Mouse (Mus musculus): ENCODE data around the gene Mcur1. TPM values are rescaled to one million over a fixed set of nuclear protein-coding genes. Genes with fewer than 3 reads are reported as not detected.

Mcur1 gene
- polyA plus RNA-seq, 1 experiment from 2014 or later, result 8.4 TPM

GRCm38 (mm10) chr13:43495645-43496044 is 64.3 kb downstream of the Mcur1 start:
- H3K4me1 ChIP-seq (replicated peaks), result peaks cover 11% of the 10 kb centered on the region
- ATAC-seq (ENCODE audit: low FRiP score), result no peak
- no peaks in the 10 kb centered on the region for H3K9me3 ChIP-seq
- H3K4me2 ChIP-seq, result no peak overlapping the region
- H3K4me3 ChIP-seq, result no peak overlapping the region
- no peaks in the 10 kb centered on the region for H3K27me3 ChIP-seq
- H3K9ac ChIP-seq, result no peak overlapping the region
- 92% methylated on average over 7 of the region's 7 CpGs for WGBS
- H3K27ac ChIP-seq, result no peak overlapping the region
- no peaks in the 10 kb centered on the region for H3K36me3 ChIP-seq

- Histone ChIP-seq H3K9me3 (no peaks in the 10 kb centered on the region), H3K4me3 (no peak overlapping the region), H3K4me1 (replicated peaks) (peaks cover 11% of the 10 kb centered on the region), H3K27me3 (no peaks in the 10 kb centered on the region), H3K4me2 (no peak overlapping the region), H3K9ac (no peak overlapping the region), H3K27ac (peak overlapping the region; percentile 67; the same call in 1 of the 2 replicates), H3K36me3 (no peaks in the 10 kb centered on the region)
- no peak for ATAC-seq (ENCODE audit: low FRiP score)
- 95% methylated on average over 7 of the region's 7 CpGs for WGBS
Observed at GRCm38 (mm10) chr13:43493725-43494124, 66.3 kb downstream of the Mcur1 start.

- Histone ChIP-seq H3K9ac (no peak overlapping the region), H3K4me1 (replicated peaks) (peaks cover 11% of the 10 kb centered on the region), H3K36me3 (no peaks in the 10 kb centered on the region), H3K4me3 (no peak overlapping the region), H3K4me2 (no peak overlapping the region), H3K27ac (peak overlapping the region; percentile 67), H3K9me3 (no peaks in the 10 kb centered on the region), H3K27me3 (no peaks in the 10 kb centered on the region)
- 0 out of 2 replicates have a peak, but pooled peaks have one; percentile 39 for ATAC-seq (ENCODE audit: low FRiP score)
- WGBS, result 61% methylated on average over 11 of the region's 11 CpGs
Observed at GRCm38 (mm10) chr13:43493058-43493481, 66.9 kb downstream of the Mcur1 start.

Other genes starting within 250 kb of the Mcur1 start
- 38.6 and 38.9 TPM in 2 replicates for gene Sirt5, start 194.7 kb downstream of the Mcur1 start, polyA plus RNA-seq (2015; fragmentation: Nextera tagmentation; extraction: Ambion mirVana)
- gene Nol7, start 161.8 kb downstream of the Mcur1 start, polyA plus RNA-seq (2015; fragmentation: Nextera tagmentation; extraction: Ambion mirVana), result 157 and 187 TPM in 2 replicates
- 10.4 and 12.9 TPM in 2 replicates for gene Ranbp9, start 78.9 kb downstream of the Mcur1 start, polyA plus RNA-seq (2015; fragmentation: Nextera tagmentation; extraction: Ambion mirVana)
- gene Rnf182, start 55.5 kb upstream of the Mcur1 start, polyA plus RNA-seq (2015; fragmentation: Nextera tagmentation; extraction: Ambion mirVana), result 34.0 and 36.1 TPM in 2 replicates
- 17.4 and 18.1 TPM in 2 replicates for gene Cd83, start 224.6 kb upstream of the Mcur1 start, polyA plus RNA-seq (2015; fragmentation: Nextera tagmentation; extraction: Ambion mirVana)

All from hindbrain, embryonic 13.5 days (tissue).